ENCODE assay signal across 20 mouse cellular contexts in genomic region chr6:51395486-51395885, GRCm38 (mm10). TPM values are rescaled to one million over a fixed set of nuclear protein-coding genes. Genes with fewer than 3 reads are reported as not detected.
DNase-seq lines count a peak whose midpoint lies in the region; ATAC-seq and TF ChIP-seq lines count a peak whose summit lies in the region.
"Had no signal": no experiment of that assay in that cellular context is flagged by ENCODE, and none has a peak within 500 bp of the region (broad histone marks: within the 10 kb centered on the region; RNA-seq: fewer than 3 reads in every experiment).

No protein-coding gene starts in this region.

- ATAC-seq in liver, embryonic 12.5 days, result no peak
- peak; percentile 38 for ATAC-seq in forebrain, embryonic 16.5 days
- peak; percentile 80 for ATAC-seq in megakaryocyte progenitor cell, adult 5-6 weeks (replicated peaks; ENCODE audit: poor library complexity)
- ATAC-seq: intestine, embryonic 15.5 days had no signal

- no peaks in the 10 kb centered on the region; the same call in 1 of the 2 replicates for H3K27me3 ChIP-seq in liver, embryonic 12.5 days (replicated peaks)
- no peaks in the 10 kb centered on the region; a peak in 1 of 4 replicates for H3K27me3 ChIP-seq in MEL (ENCODE audit: control insufficient read depth in 1 of 2, insufficient read depth in 2 of 2, low read length in 2 of 2)
- H3K27me3 ChIP-seq in forebrain, embryonic 16.5 days (replicated peaks; ENCODE audit: control insufficient read depth, insufficient read depth, low read length), result no peaks in the 10 kb centered on the region
- H3K27me3 ChIP-seq: hindbrain, embryonic 12.5 days; intestine, embryonic 15.5 days; liver, embryonic 15.5 days had no signal

- TF ChIP-seq EP300 in MEL (IDR thresholded peaks at IDR 0.05; ENCODE audit: low read depth in 1 of 2, low read length in 2 of 2), result no peak

- H3K27ac ChIP-seq in liver, embryonic 12.5 days, result no peak overlapping the region
- peak overlapping the region; percentile 39 for H3K27ac ChIP-seq in MEL (ENCODE audit: control insufficient read depth, low read depth, low read length)
- H3K27ac ChIP-seq in forebrain, embryonic 16.5 days (ENCODE audit: low read length), result peak overlapping the region; percentile 25
- H3K27ac ChIP-seq: heart, adult 2 months; hindbrain, embryonic 12.5 days; intestine, embryonic 15.5 days; liver, embryonic 15.5 days had no signal

- 45% methylated on average over 9 of the region's 9 CpGs for whole genome bisulfite sequencing in liver, embryonic 12.5 days (ENCODE audit: insufficient replicate concordance)
- WGBS in forebrain, embryonic 16.5 days, result 58% methylated on average over 9 of the region's 9 CpGs

- peak overlapping the region; percentile 14; the same call in 1 of the 2 replicates for H3K4me2 ChIP-seq in liver, embryonic 12.5 days
- H3K4me2 ChIP-seq in forebrain, embryonic 16.5 days (ENCODE audit: low read length), result no peak overlapping the region
- H3K4me2 ChIP-seq: hindbrain, embryonic 12.5 days; intestine, embryonic 15.5 days; liver, embryonic 15.5 days had no signal

- TF ChIP-seq POLR2A in MEL (IDR thresholded peaks at IDR 0.05; ENCODE audit: control insufficient read depth in 1 of 2, insufficient read depth in 1 of 2, low read depth in 1 of 2, low read length in 2 of 2, poor library complexity in 1 of 2), result peak; percentile 52 to 95; a peak in 3 of 4 replicates

- no peaks in the 10 kb centered on the region for H3K36me3 ChIP-seq in liver, embryonic 12.5 days
- peaks cover 0 to 8% of the 10 kb centered on the region in 2 experiments; a peak in 2 of 4 replicates for H3K36me3 ChIP-seq in MEL (ENCODE audit: control insufficient read depth in 1 of 2, insufficient read depth in 2 of 2, low read length in 2 of 2)
- no peaks in the 10 kb centered on the region for H3K36me3 ChIP-seq in forebrain, embryonic 16.5 days (ENCODE audit: control insufficient read depth, insufficient read depth)
- H3K36me3 ChIP-seq: hindbrain, embryonic 12.5 days; intestine, embryonic 15.5 days; liver, embryonic 15.5 days had no signal

- no peak overlapping the region for H3K9ac ChIP-seq in liver, embryonic 12.5 days
- H3K9ac ChIP-seq in MEL (ENCODE audit: control insufficient read depth, low read depth, low read length, poor library complexity, severe bottlenecking), result peak overlapping the region; percentile 75
- H3K9ac ChIP-seq in forebrain, embryonic 16.5 days (replicated peaks; ENCODE audit: low read depth, low read length), result no peak overlapping the region
- H3K9ac ChIP-seq: hindbrain, embryonic 12.5 days; intestine, embryonic 15.5 days; liver, embryonic 15.5 days had no signal

- H3K79me2 ChIP-seq in MEL (ENCODE audit: control insufficient read depth, insufficient read depth, low read length, poor library complexity), result no peaks in the 10 kb centered on the region; the same call in 1 of the 2 replicates

- no peaks in the 10 kb centered on the region for H3K9me3 ChIP-seq in liver, embryonic 12.5 days (replicated peaks)
- no peaks in the 10 kb centered on the region for H3K9me3 ChIP-seq in MEL (replicated peaks; ENCODE audit: insufficient read depth, low read length)
- no peaks in the 10 kb centered on the region for H3K9me3 ChIP-seq in forebrain, embryonic 16.5 days (ENCODE audit: control insufficient read depth, low read length)
- H3K9me3 ChIP-seq: hindbrain, embryonic 12.5 days; intestine, embryonic 15.5 days; liver, embryonic 15.5 days had no signal

- H3K4me3 ChIP-seq in liver, embryonic 12.5 days, result no peak overlapping the region
- H3K4me3 ChIP-seq in MEL (ENCODE audit: control insufficient read depth in 1 of 2, insufficient read depth in 1 of 2, low read depth in 2 of 2, low read length in 2 of 2), result peak overlapping the region; percentile 56 to 68
- no peak overlapping the region for H3K4me3 ChIP-seq in forebrain, embryonic 16.5 days (replicated peaks; ENCODE audit: low read length)
- H3K4me3 ChIP-seq: erythroblast, embryonic 14.5 days; heart, adult 2 months; hindbrain, embryonic 12.5 days; intestine, embryonic 15.5 days; liver, embryonic 15.5 days had no signal

- peaks cover 8% of the 10 kb centered on the region for H3K4me1 ChIP-seq in liver, embryonic 12.5 days
- peaks cover 0 to 16% of the 10 kb centered on the region in 2 experiments; a peak in 3 of 4 replicates for H3K4me1 ChIP-seq in MEL (ENCODE audit: control insufficient read depth in 1 of 2, insufficient read depth in 2 of 2, low read length in 2 of 2)
- H3K4me1 ChIP-seq in forebrain, embryonic 16.5 days (replicated peaks; ENCODE audit: control insufficient read depth, insufficient read depth, low read length), result 0 out of 2 replicates have a peak, but pooled peaks cover 4% of the 10 kb centered on the region

- no peak for TF ChIP-seq CTCF in MEL (IDR thresholded peaks at IDR 0.05 in 2 of 3, conservative IDR thresholded peaks at IDR 0.05 in 1 of 3; ENCODE audit: control insufficient read depth in 1 of 3, insufficient read depth in 1 of 3, low read depth in 2 of 3, low read length in 3 of 3, poor library complexity in 1 of 3, severe bottlenecking in 1 of 3)

- no peak for TF ChIP-seq RAD21 in MEL (IDR thresholded peaks at IDR 0.05; ENCODE audit: low read depth, low read length)

- no peak for DNase-seq in liver
- peak; percentile 93 for DNase-seq in MEL (ENCODE audit: low read depth, low spot score)
- DNase-seq in cerebellum, postnatal 36 days, result no peak
- DNase-seq in left cerebral cortex, adult 9 months (ENCODE audit: low spot score in 2 of 2), result no peak
- DNase-seq in embryo, embryonic 10 days (ENCODE audit: low spot score), result no peak
- DNase-seq: cerebellum, adult 18-20 months; embryo, embryonic 11 days; heart, adult 2 months; lung, postnatal 14 days; midbrain, embryonic 14.5 days; right cerebral cortex, postnatal 14 days; thymus, postnatal 4 days had no signal

TF ChIP-seq in MEL, 35 proteins besides CTCF, POLR2A, EP300 and RAD21:
- TF ChIP-seq KAT2A (conservative IDR thresholded peaks at IDR 0.05; ENCODE audit: low read depth, low read length) (no peak), NRF1 (IDR thresholded peaks at IDR 0.05; ENCODE audit: insufficient read depth, low read depth, low read length, poor library complexity, severe bottlenecking) (no peak), HCFC1 (IDR thresholded peaks at IDR 0.05; ENCODE audit: low read depth, low read length) (peak; percentile 61; the same call in 1 of the 2 replicates), TCF12 (IDR thresholded peaks at IDR 0.05; ENCODE audit: low read depth, low read length) (peak; percentile 14; the same call in 1 of the 2 replicates), MYB (IDR thresholded peaks at IDR 0.05; ENCODE audit: low read depth, low read length) (no peak), SIN3A (IDR thresholded peaks at IDR 0.05; ENCODE audit: low read length) (peak; percentile 60; the same call in 1 of the 2 replicates), GABPA (IDR thresholded peaks at IDR 0.05; ENCODE audit: low read depth, low read length) (no peak), ZMIZ1 (IDR thresholded peaks at IDR 0.05; ENCODE audit: low read depth, low read length) (0 out of 2 replicates have a peak, but pooled peaks have one; percentile 44), POLR2AphosphoS2 (IDR thresholded peaks at IDR 0.05; ENCODE audit: low read length) (peak; percentile 64; the same call in 1 of the 2 replicates), NELFE (IDR thresholded peaks at IDR 0.05; ENCODE audit: low read depth, low read length) (peak; percentile 65), MYC (IDR thresholded peaks at IDR 0.05; ENCODE audit: low read depth, low read length) (peak; percentile 92), TBP (IDR thresholded peaks at IDR 0.05; ENCODE audit: low read depth, low read length) (peak; percentile 82), MAX (IDR thresholded peaks at IDR 0.05; ENCODE audit: low read length) (peak; percentile 86), MXI1 (IDR thresholded peaks at IDR 0.05; ENCODE audit: low read depth, low read length) (peak; percentile 80)

RNA-seq across cellular contexts. Expression of gene Nfe2l3, which starts 37.0 kb away (rescaled TPM):
- polyA plus RNA-seq in liver, embryonic 12.5 days (2016; fragmentation: Nextera tagmentation; extraction: Ambion mirVana), result 0.23 and 0.29 TPM in 2 replicates
- total RNA-seq in MEL (2012; rRNA removed), result 0.07 and 0.15 TPM in 2 replicates
- polyA plus RNA-seq in MEL (2012; ENCODE audit: insufficient read depth in 1 of 2, insufficient read length in 2 of 2, low read depth in 1 of 2, low replicate concordance in 2 of 2, missing spikeins in 1 of 2), result under 1 TPM in 1 of 2 experiments, not detected in 1; 0.21 TPM
- polyA plus RNA-seq in forebrain, embryonic 16.5 days (2015; fragmentation: Nextera tagmentation; extraction: Ambion mirVana), result 14.2 and 16.1 TPM in 2 replicates
- total RNA-seq in megakaryocyte progenitor cell, adult 5-6 weeks (2015), result not detected in 2 replicates
- total RNA-seq in megakaryocyte progenitor cell, adult 5-6 weeks (2017), result 0.30 TPM in 1 of 2 replicates, not detected in the other
- total RNA-seq: gastrocnemius, adult 18-20 months had no signal
- polyA plus RNA-seq: erythroblast, embryonic 14.5 days had no signal

Comparison
In these comparisons a context has a peak if more than half of its experiments do, and no peak if none do; other contexts are left out.
1. H3K4me3 ChIP-seq: peak in MEL (2 of 2); none in liver, embryonic 12.5 days (single experiment) and forebrain, embryonic 16.5 days (single experiment).
2. RNA of gene Nfe2l3, which starts 37.0 kb away (polyA plus RNA-seq): 14.2 to 16.1 TPM in forebrain, embryonic 16.5 days; 0.23 to 0.29 TPM in liver, embryonic 12.5 days and 0.21 TPM in MEL; every median in the first group is over 10 times any median in the second.